Mouse (Mus musculus): ENCODE results near the gene Fam50a. TPM values are rescaled to one million over a fixed set of nuclear protein-coding genes. Genes with fewer than 3 reads are reported as not detected.
A peak's percentile ranks its signal among the peaks of the same experiment; 100 is the strongest.

Gene Fam50a
- polyA plus RNA-seq, 1 experiment: 50.7 TPM

DNA sequence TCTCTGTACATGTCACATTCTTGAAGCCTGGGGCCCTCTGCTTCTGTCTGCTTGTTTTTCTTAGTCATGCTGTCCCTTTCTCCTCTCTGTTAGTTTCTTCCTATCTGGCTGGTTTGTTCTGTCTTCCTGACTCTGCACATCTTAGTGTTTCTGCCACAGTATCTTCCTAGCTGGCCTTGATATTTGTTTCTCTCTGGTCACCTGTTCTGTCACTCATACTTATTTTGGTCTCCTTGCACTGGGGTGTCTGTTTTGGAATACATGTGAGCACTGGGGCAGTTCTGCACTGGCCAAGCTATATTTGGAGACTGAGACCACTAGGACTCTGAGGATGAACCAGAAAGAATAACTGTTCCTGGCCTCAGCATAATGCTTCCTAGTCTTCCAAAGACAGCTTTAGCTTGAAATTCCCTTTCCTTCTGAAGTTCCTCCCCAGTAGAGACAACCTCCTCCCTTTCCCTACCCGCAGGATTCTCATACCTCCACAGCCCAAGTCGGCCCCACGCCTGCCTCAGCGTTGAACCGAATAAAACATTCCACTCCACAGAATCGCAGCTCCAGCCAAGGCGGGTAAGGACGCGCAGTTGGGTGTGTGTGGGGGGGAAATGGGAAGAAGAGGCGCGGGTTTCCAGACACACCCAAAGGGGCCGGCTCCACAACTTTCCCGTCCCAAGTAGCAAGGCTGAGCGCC, 31.6 kb upstream of the Fam50a start:
- Histone ChIP-seq H3K27ac (ENCODE audit: insufficient read depth, low read length) (no peak overlapping the region), H3K27me3 (ENCODE audit: control insufficient read depth, insufficient read depth, low read length) (no peaks in the 10 kb centered on the region), H3K4me1 (ENCODE audit: control insufficient read depth, insufficient read depth, low read length) (0 out of 2 replicates have a peak, but pooled peaks cover 3% of the 10 kb centered on the region), H3K4me3 (replicated peaks; ENCODE audit: insufficient read depth, low read depth, low read length) (peak overlapping the region; percentile 75)
- no peak for DNase-seq
- under 1% methylated on average over 14 of the region's 14 CpGs for WGBS
- TF ChIP-seq POLR2A (IDR thresholded peaks at IDR 0.05; ENCODE audit: borderline replicate concordance, insufficient read depth, low read length): no peak
- no peak for TF ChIP-seq CTCF (IDR thresholded peaks at IDR 0.05; ENCODE audit: borderline replicate concordance, insufficient read depth, low read depth, low read length)

DNA sequence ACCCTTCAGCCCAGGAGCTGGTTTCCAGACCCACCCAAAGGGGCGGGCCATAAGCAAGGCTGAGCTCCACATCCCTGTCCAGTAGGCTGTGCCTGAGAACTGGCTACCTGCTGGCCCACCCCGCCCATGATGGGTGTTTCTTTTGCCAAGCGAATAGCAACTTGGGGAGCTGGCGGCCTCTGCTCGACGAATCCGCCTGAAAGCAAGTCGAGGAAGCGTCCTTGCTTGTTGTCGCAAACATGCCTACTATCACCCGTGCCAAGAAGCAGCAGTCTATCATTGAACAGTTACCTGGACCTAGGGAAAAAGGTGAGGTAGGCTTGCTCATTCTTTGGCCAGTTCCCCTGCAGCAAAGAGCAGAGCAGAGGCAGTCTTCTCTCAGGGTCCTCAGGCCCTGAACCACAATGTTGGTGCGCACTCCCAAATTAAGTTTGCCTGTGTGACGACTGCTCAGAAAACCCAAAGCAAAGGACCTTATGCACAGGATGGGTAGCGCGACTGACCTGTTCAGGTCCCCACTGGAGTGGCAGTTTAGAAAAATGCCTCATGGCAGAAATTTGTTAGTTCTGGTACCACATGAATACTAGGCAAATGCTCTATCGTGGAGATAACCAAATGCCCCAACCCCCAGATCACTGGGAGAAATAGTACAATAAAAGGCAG, 31.0 kb upstream of the Fam50a start, which contains the start of the genes Taz and Dnase1l1:
Taz (plus strand) TSS at position 181 of the 663 bp plus-strand sequence.
Dnase1l1 (minus strand) TSS at position 606 of the 663 bp plus-strand sequence.
- WGBS: 10% methylated on average over 16 of the region's 16 CpGs
- peak; percentile 72 to 82 for DNase-seq
- H3K27ac ChIP-seq (ENCODE audit: insufficient read depth, low read length): peak within 1 kb of the TSS; percentile 61; the same call in 1 of the 2 replicates
- H3K4me3 ChIP-seq (replicated peaks; ENCODE audit: insufficient read depth, low read depth, low read length): peak within 1 kb of the TSS; percentile 75
- 0 out of 2 replicates have a peak, but pooled peaks cover 3% of the 10 kb centered on the region for H3K4me1 ChIP-seq (ENCODE audit: control insufficient read depth, insufficient read depth, low read length)
- H3K27me3 ChIP-seq (ENCODE audit: control insufficient read depth, insufficient read depth, low read length): no peaks in the 10 kb centered on the region
- no peak for TF ChIP-seq CTCF (IDR thresholded peaks at IDR 0.05; ENCODE audit: borderline replicate concordance, insufficient read depth, low read depth, low read length)

DNA sequence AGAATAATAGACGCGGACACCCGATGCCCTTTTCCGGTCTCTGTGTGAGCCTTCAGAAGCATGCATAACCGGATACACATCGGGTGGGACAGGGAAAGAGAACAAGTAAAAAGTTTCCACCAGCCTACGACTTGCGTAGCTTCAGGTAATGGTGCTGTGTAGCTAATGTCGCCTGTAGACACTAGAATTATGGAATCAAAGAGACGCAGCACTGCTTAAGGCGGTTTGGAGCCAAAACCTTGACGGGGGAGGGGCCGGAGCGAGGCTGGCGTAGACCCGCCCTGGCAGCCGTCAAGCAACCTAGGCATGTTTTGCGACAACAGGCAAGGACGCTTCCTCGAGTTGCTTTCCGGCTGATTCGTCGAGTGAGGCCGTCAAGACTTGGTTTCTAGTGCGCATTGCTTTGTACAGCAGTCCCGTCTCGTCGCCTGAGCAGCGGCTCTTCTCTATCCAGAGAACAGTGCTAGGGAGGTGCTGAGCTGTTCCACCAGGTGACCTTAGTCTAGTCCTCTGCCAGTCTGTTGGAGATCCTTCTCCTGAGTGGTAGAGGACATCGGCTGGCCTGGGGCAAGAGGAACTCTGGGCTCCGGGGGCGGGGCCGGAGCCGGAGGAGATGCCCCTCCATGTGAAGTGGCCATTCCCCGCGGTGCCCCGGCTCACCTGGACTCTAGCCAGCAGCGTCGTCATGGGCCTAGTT, 30.3 kb upstream of the Fam50a start:
- Histone ChIP-seq H3K27ac (ENCODE audit: insufficient read depth, low read length) (peak overlapping the region; percentile 61; the same call in 1 of the 2 replicates), H3K4me3 (replicated peaks; ENCODE audit: insufficient read depth, low read depth, low read length) (peak overlapping the region; percentile 75), H3K27me3 (ENCODE audit: control insufficient read depth, insufficient read depth, low read length) (no peaks in the 10 kb centered on the region), H3K4me1 (ENCODE audit: control insufficient read depth, insufficient read depth, low read length) (0 out of 2 replicates have a peak, but pooled peaks cover 3% of the 10 kb centered on the region)
- TF ChIP-seq CTCF (IDR thresholded peaks at IDR 0.05; ENCODE audit: borderline replicate concordance, insufficient read depth, low read depth, low read length) (no peak), POLR2A (IDR thresholded peaks at IDR 0.05; ENCODE audit: borderline replicate concordance, insufficient read depth, low read length) (peak; percentile 79; the same call in 1 of the 2 replicates)
- peak; percentile 86 to 89 for DNase-seq
- WGBS: 11% methylated on average over 39 of the region's 39 CpGs

DNA sequence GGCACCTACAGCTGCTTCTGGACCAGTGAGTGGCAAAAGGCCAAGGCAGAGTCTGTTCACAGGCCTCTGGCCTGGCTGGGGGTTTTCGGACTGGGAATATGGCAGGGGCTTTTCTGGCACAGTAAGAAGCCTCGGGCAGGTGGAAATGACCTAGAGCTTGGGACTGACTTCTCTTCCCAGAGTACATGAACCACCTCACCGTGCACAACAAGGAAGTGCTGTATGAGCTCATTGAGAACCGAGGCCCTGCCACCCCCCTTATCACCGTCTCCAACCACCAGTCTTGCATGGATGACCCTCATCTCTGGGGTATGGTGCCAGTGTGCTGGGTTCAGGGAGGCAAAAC, 29.8 kb upstream of the Fam50a start:
- no peaks in the 10 kb centered on the region for H3K27me3 ChIP-seq (ENCODE audit: control insufficient read depth, insufficient read depth, low read length)
- H3K4me1 ChIP-seq (ENCODE audit: control insufficient read depth, insufficient read depth, low read length): 0 out of 2 replicates have a peak, but pooled peaks cover 3% of the 10 kb centered on the region
- H3K27ac ChIP-seq (ENCODE audit: insufficient read depth, low read length): peak overlapping the region; percentile 4; the same call in 1 of the 2 replicates
- WGBS: 3% methylated on average over 5 of the region's 5 CpGs
- TF ChIP-seq CTCF (IDR thresholded peaks at IDR 0.05; ENCODE audit: borderline replicate concordance, insufficient read depth, low read depth, low read length) (no peak), POLR2A (IDR thresholded peaks at IDR 0.05; ENCODE audit: borderline replicate concordance, insufficient read depth, low read length) (no peak)
- DNase-seq: no peak
- peak overlapping the region; percentile 75 for H3K4me3 ChIP-seq (replicated peaks; ENCODE audit: insufficient read depth, low read depth, low read length)

DNA sequence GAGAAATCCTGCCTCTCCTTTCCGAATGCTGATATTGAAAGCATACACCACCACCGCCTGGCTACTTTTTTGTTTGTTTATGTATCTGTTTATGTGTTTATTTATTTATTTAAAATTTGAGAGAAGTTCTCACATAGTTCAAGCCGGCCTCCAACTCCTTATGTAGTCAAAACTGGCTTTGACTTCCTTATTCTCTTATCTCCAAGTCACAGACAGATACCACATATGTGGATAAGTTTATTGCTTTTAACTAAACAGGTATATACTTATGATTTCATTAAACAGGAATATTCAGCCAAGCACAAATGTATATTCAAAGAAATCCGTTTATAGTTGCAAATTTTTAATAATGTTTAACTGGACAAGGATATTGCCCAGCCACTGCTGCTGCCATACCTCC, 19.4 kb upstream of the Fam50a start:
- no peak overlapping the region for H3K4me3 ChIP-seq (replicated peaks; ENCODE audit: insufficient read depth, low read depth, low read length)
- H3K27me3 ChIP-seq (ENCODE audit: control insufficient read depth, insufficient read depth, low read length): no peaks in the 10 kb centered on the region
- 77% methylated on average over 4 of the region's 4 CpGs for WGBS
- no peak for TF ChIP-seq CTCF (IDR thresholded peaks at IDR 0.05; ENCODE audit: borderline replicate concordance, insufficient read depth, low read depth, low read length)
- no peak for TF ChIP-seq POLR2A (IDR thresholded peaks at IDR 0.05; ENCODE audit: borderline replicate concordance, insufficient read depth, low read length)
- H3K27ac ChIP-seq (ENCODE audit: insufficient read depth, low read length): no peak overlapping the region
- DNase-seq: no peak
- peaks cover 2% of the 10 kb centered on the region; the same call in 1 of the 2 replicates for H3K4me1 ChIP-seq (ENCODE audit: control insufficient read depth, insufficient read depth, low read length)

DNA sequence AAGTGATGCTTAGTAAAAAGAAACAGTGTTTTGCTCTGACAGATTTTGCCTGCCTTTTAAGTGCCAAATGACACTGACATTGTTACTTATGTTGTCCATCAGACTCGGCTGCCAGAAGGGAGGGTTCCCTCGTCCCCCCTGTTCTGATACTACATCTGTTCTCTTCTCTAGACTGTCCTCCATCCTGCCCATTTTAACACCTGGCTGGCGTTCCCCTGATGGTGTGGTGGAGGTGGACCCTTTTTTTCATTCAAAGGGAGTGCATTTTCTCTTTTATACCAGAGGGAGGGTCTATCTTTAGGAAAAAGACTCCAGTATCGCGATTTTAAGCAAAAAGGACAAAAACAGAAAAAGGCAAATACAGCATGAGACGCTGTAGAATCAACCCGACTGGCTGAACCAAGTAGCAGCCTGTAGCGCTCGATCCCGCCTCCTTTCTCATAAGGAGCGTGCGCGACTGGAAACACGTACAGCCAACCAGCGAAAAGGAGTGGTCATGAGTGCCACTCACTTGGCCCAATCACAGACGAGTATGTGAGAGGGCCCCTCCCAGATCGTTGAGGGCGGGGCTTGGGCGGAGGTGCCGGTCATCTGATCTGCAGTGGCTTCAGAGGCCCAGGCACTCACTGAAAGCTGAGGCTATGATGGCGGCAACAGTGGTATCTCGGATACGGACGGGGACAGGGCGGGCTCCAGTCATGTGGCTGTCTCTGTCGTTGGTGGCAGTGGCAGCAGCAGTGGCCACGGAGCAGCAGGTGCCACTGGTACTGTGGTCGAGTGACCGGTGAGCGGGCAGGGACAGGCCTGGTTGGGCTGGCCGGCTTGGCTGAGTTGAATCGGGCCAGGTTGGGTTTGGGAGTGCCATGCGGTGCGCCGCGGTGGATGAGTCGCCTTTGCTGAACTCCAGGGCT, 16.0 kb upstream of the Fam50a start, which contains the start of gene Atp6ap1:
Atp6ap1 (plus strand) TSS at position 560 of the 911 bp plus-strand sequence.
- Histone ChIP-seq H3K4me3 (replicated peaks; ENCODE audit: insufficient read depth, low read depth, low read length) (peak within 1 kb of the TSS; percentile 96), H3K4me1 (ENCODE audit: control insufficient read depth, insufficient read depth, low read length) (peaks cover 3% of the 10 kb centered on the region; the same call in 1 of the 2 replicates), H3K27ac (ENCODE audit: insufficient read depth, low read length) (peak within 1 kb of the TSS; percentile 86), H3K27me3 (ENCODE audit: control insufficient read depth, insufficient read depth, low read length) (no peaks in the 10 kb centered on the region)
- peak; percentile 94 to 97 for DNase-seq
- 6% methylated on average over 37 of the region's 37 CpGs for WGBS
- TF ChIP-seq CTCF (IDR thresholded peaks at IDR 0.05; ENCODE audit: borderline replicate concordance, insufficient read depth, low read depth, low read length) (no peak), POLR2A (IDR thresholded peaks at IDR 0.05; ENCODE audit: borderline replicate concordance, insufficient read depth, low read length) (peak; percentile 87; the same call in 1 of the 2 replicates)
